9 mouse cellular contexts compared by ENCODE assay signal in genomic region chr2:51830286-51830944, GRCm38 (mm10).
A peak's percentile ranks its signal among the peaks of the same experiment; 100 is the strongest.
DNase-seq lines count a peak whose midpoint lies in the region; ATAC-seq and TF ChIP-seq lines count a peak whose summit lies in the region.
"Had no signal": no experiment of that assay in that cellular context is flagged by ENCODE, and none has a peak within 500 bp of the region (broad histone marks: within the 10 kb centered on the region; RNA-seq: fewer than 3 reads in every experiment).

No protein-coding gene starts in this region.

- DNase-seq in heart, adult 2 months: peak; percentile 29 to 37
- DNase-seq in heart, postnatal 25 days (ENCODE audit: low spot score): no peak
- peak; percentile 77 for DNase-seq in adrenal gland, postnatal 10 days
- no peak for DNase-seq in forebrain, embryonic 11.5 days (ENCODE audit: low spot score)
- peak; percentile 38 to 64 for DNase-seq in layer of hippocampus, postnatal 14 days (ENCODE audit: low spot score in 2 of 2)
- peak; percentile 61 for DNase-seq in mesoderm, embryonic 11.5 days (ENCODE audit: low read depth, low spot score)
- peak; percentile 51 for DNase-seq in splenic B cell, adult 2 months (ENCODE audit: low read depth, low spot score)

- no peak overlapping the region for H3K9ac ChIP-seq in heart, adult 2 months (ENCODE audit: low read depth, low read length)
- no peak overlapping the region for H3K9ac ChIP-seq in forebrain, embryonic 11.5 days (ENCODE audit: low read length)
- H3K9ac ChIP-seq in hindbrain, embryonic 12.5 days: no peak overlapping the region

- H3K27me3 ChIP-seq in heart, adult 2 months (ENCODE audit: control insufficient read depth, insufficient read depth, low read length): no peaks in the 10 kb centered on the region
- no peaks in the 10 kb centered on the region for H3K27me3 ChIP-seq in forebrain, embryonic 11.5 days (ENCODE audit: control insufficient read depth, insufficient read depth, low read length)
- no peaks in the 10 kb centered on the region for H3K27me3 ChIP-seq in hindbrain, embryonic 12.5 days
- H3K27me3 ChIP-seq in splenic B cell, adult 2 months (ENCODE audit: control insufficient read depth, insufficient read depth, low read length, poor library complexity, severe bottlenecking): no peaks in the 10 kb centered on the region

- TF ChIP-seq POLR2A in heart, adult 2 months (IDR thresholded peaks at IDR 0.05; ENCODE audit: insufficient read depth, low read depth, low read length): no peak

- no peaks in the 10 kb centered on the region for H3K36me3 ChIP-seq in heart, adult 2 months (ENCODE audit: control insufficient read depth, insufficient read depth, low read length)
- no peaks in the 10 kb centered on the region for H3K36me3 ChIP-seq in forebrain, embryonic 11.5 days (ENCODE audit: control insufficient read depth, insufficient read depth, low read length)
- no peaks in the 10 kb centered on the region for H3K36me3 ChIP-seq in hindbrain, embryonic 12.5 days
- no peaks in the 10 kb centered on the region for H3K36me3 ChIP-seq in splenic B cell, adult 2 months (ENCODE audit: control insufficient read depth, insufficient read depth, low read length, poor library complexity, severe bottlenecking)
- H3K36me3 ChIP-seq: G1E had no signal

- no peak overlapping the region for H3K4me3 ChIP-seq in heart, adult 2 months
- H3K4me3 ChIP-seq in forebrain, embryonic 11.5 days (ENCODE audit: low read depth, low read length): no peak overlapping the region
- H3K4me3 ChIP-seq in hindbrain, embryonic 12.5 days: no peak overlapping the region

- peak; percentile 78 for TF ChIP-seq CTCF in heart, adult 2 months (IDR thresholded peaks at IDR 0.05)

- TF ChIP-seq EP300 in heart, adult 2 months (IDR thresholded peaks at IDR 0.05; ENCODE audit: insufficient read depth, low read depth, low read length): no peak

- H3K4me1 ChIP-seq in heart, adult 2 months (ENCODE audit: control insufficient read depth, insufficient read depth, low read length): no peaks in the 10 kb centered on the region
- no peaks in the 10 kb centered on the region for H3K4me1 ChIP-seq in forebrain, embryonic 11.5 days (replicated peaks; ENCODE audit: control insufficient read depth, insufficient read depth, low read length)
- H3K4me1 ChIP-seq in hindbrain, embryonic 12.5 days: peaks cover 6% of the 10 kb centered on the region; the same call in 1 of the 2 replicates

- no peaks in the 10 kb centered on the region for H3K79me2 ChIP-seq in heart, adult 2 months (replicated peaks; ENCODE audit: control insufficient read depth, insufficient read depth, low read length)

- ATAC-seq in forebrain, embryonic 11.5 days (replicated peaks; ENCODE audit: low FRiP score): peak; percentile 44; the same call in 1 of the 2 replicates
- peak; percentile 61 for ATAC-seq in hindbrain, embryonic 12.5 days (ENCODE audit: low FRiP score)

- H3K27ac ChIP-seq in heart, adult 2 months: no peak overlapping the region
- no peak overlapping the region for H3K27ac ChIP-seq in forebrain, embryonic 11.5 days (ENCODE audit: low read depth, low read length)
- H3K27ac ChIP-seq in hindbrain, embryonic 12.5 days: peak overlapping the region; percentile 69

- intact Hi-C loops in heart, adult 2 months (cut with DNase I): loop anchor here (1.0 kb wide), 1 partner anchor 1524 kb away; no protein-coding TSS in a partner anchor
- intact Hi-C loops in heart, postnatal 25 days (cut with DNase I): loop anchor here (2.0 to 10.0 kb wide), 2 partner anchors 686 to 1526 kb away; partner anchors contain the start of gene Rnd3

- H3K9me3 ChIP-seq in forebrain, embryonic 11.5 days (ENCODE audit: control insufficient read depth, low read length): no peaks in the 10 kb centered on the region
- H3K9me3 ChIP-seq in hindbrain, embryonic 12.5 days (replicated peaks): no peaks in the 10 kb centered on the region
- H3K9me3 ChIP-seq: G1E had no signal

- WGBS in heart, adult 2 months: 32% methylated on average over 7 of the region's 7 CpGs
- WGBS in forebrain, embryonic 11.5 days: 44% methylated on average over 7 of the region's 7 CpGs
- 38% methylated on average over 7 of the region's 7 CpGs for WGBS in hindbrain, embryonic 12.5 days

- H3K4me2 ChIP-seq in forebrain, embryonic 11.5 days (ENCODE audit: low read depth, low read length, severe bottlenecking): no peak overlapping the region
- no peak overlapping the region for H3K4me2 ChIP-seq in hindbrain, embryonic 12.5 days (replicated peaks)

Comparison
In these comparisons a context has a peak if more than half of its experiments do, and no peak if none do; other contexts are left out.
1. DNase-seq: peak in heart, adult 2 months (2 of 2), adrenal gland, postnatal 10 days (single experiment), layer of hippocampus, postnatal 14 days (2 of 2), mesoderm, embryonic 11.5 days (single experiment) and splenic B cell, adult 2 months (single experiment); none in heart, postnatal 25 days (single experiment) and forebrain, embryonic 11.5 days (single experiment).